Mouse (Mus musculus): Measurements from ENCODE around the gene Yod1. TPM values are rescaled to one million over a fixed set of nuclear protein-coding genes. Genes with fewer than 3 reads are reported as not detected.
A peak's percentile ranks its signal among the peaks of the same experiment; 100 is the strongest.

The Yod1 gene
- polyA plus RNA-seq, 1 experiment: 1.6 TPM

DNA sequence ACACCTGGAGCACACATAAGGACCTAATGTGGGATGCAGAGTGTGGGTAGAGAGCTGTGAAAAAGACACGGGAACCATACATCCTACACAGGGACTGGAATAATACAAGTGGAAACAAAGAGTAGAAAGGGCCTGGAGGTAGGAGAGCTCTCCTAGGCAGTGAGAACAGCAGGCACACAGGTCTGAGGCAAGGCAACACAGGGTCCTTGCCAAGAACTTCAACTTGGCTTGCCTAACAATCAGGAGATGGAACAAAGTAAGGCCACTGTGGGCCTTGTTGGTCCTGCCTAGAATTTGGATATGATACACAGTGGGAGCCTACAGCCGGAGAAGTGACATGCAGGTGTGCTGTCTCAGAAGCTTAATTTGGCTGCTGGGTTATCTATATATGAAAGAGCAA, 52.8 kb downstream of the Yod1 start:
- DNase-seq (ENCODE audit: low read depth): peak; percentile 79

DNA sequence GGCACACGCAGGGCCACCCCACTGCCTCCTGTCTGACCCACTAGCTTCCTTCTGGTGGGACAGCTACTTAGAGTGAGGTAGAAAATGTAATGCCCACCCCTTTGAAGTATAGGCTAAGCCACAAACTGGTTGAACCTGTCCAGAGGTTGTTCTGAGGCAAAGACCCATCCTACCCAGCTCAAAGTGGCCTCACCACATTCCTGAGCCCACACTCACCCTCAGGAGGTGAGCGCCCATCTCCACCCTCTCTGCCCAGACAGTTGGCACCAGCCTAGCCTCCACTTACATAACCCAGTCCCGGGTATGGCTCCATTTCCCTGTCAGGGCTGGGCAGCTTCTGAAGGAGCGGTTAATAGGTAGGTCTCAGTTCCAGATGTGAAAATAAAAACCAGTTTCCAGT, 53.4 kb downstream of the Yod1 start:
- peak; percentile 85 for DNase-seq (ENCODE audit: low read depth)

DNA sequence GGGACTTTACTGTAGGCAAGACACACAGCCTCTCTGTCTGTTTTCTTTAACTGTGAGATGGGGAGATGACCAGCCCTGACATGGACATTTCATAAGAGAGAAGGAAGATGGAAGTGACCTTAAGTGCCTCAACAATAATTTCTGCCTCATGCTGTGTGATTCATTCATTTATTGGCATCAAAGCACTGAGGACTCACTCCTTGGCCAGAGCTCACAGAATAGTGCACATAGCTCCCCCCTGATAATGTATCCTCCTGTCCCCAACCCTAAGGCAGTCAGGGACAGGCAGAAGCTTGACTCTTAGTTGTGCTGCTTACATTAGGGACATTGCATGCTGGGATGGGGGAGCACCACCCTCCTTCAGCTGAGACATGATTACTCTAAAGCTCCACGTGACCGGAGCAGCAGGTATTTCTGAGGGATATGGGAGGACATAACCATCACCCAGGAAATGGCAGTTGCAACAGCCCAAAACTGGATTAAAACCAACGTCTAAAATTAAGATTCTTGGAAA, 53.9 kb downstream of the Yod1 start:
- DNase-seq (ENCODE audit: low read depth): peak; percentile 44

Other genes with a start within 250 kb of the Yod1 start
- gene Zp3r, start 87.7 kb upstream of the Yod1 start, polyA plus RNA-seq (2012; rRNA removed): 0.19 and 0.29 TPM in 2 replicates
- 337 and 541 TPM in 2 replicates for gene C4bp, start 55.7 kb upstream of the Yod1 start, polyA plus RNA-seq (2012; rRNA removed)
- 0.08 and 0.18 TPM in 2 replicates for gene Gm29427, start 1.5 kb upstream of the Yod1 start, polyA plus RNA-seq (2012; rRNA removed)
- gene Pfkfb2, start 11.9 kb downstream of the Yod1 start, polyA plus RNA-seq (2012; rRNA removed): 16.2 and 20.6 TPM in 2 replicates
- 1.4 and 1.9 TPM in 2 replicates for gene AA986860, start 14.6 kb downstream of the Yod1 start, polyA plus RNA-seq (2012; rRNA removed)
- 0.81 and 1.1 TPM in 2 replicates for gene Fcamr, start 83.6 kb downstream of the Yod1 start, polyA plus RNA-seq (2012; rRNA removed)
- 0.28 and 0.70 TPM in 2 replicates for gene Pigr, start 109.4 kb downstream of the Yod1 start, polyA plus RNA-seq (2012; rRNA removed)
- 8.5 and 9.5 TPM in 2 replicates for gene Fcmr, start 148.3 kb downstream of the Yod1 start, polyA plus RNA-seq (2012; rRNA removed)
- gene Il24, start 170.1 kb downstream of the Yod1 start, polyA plus RNA-seq (2012; rRNA removed): 0.36 and 0.42 TPM in 2 replicates
- gene Il20, start 194.1 kb downstream of the Yod1 start, polyA plus RNA-seq (2012; rRNA removed): not detected in 2 replicates
- not detected in 2 replicates for gene Il19, start 222.8 kb downstream of the Yod1 start, polyA plus RNA-seq (2012; rRNA removed)

Measured in gonadal fat pad, adult 2 months (tissue).